Mouse (Mus musculus): ENCODE results near the gene Cox4i2. TPM values are rescaled to one million over a fixed set of nuclear protein-coding genes. Genes with fewer than 3 reads are reported as not detected.

The Cox4i2 gene
- polyA plus RNA-seq, 1 experiment: 84.7 TPM

GRCm38 (mm10) chr2:152718076-152718475, 35.9 kb upstream of the Cox4i2 start:
- no peak for TF ChIP-seq CTCF (IDR thresholded peaks at IDR 0.05; ENCODE audit: insufficient read depth, low read length)
- TF ChIP-seq POLR2A (IDR thresholded peaks at IDR 0.05; ENCODE audit: borderline replicate concordance, extremely low read depth, low read depth, low read length): no peak
- no peak for DNase-seq
- Histone ChIP-seq H3K4me3 (replicated peaks; ENCODE audit: extremely low read depth, low read depth, low read length) (no peak overlapping the region), H3K4me1 (ENCODE audit: control insufficient read depth, insufficient read depth, low read length) (peaks cover 6% of the 10 kb centered on the region; the same call in 1 of the 2 replicates)
- WGBS: 65% methylated on average over 6 of the region's 6 CpGs

GRCm38 (mm10) chr2:152723651-152724331, 30.2 kb upstream of the Cox4i2 start:
- Histone ChIP-seq H3K4me1 (ENCODE audit: control insufficient read depth, insufficient read depth, low read length) (peaks cover 13% of the 10 kb centered on the region), H3K4me3 (replicated peaks; ENCODE audit: extremely low read depth, low read depth, low read length) (peak overlapping the region; percentile 19)
- WGBS: 7% methylated on average over 37 of the region's 37 CpGs
- no peak for TF ChIP-seq CTCF (IDR thresholded peaks at IDR 0.05; ENCODE audit: insufficient read depth, low read length)
- TF ChIP-seq POLR2A (IDR thresholded peaks at IDR 0.05; ENCODE audit: borderline replicate concordance, extremely low read depth, low read depth, low read length): peak; percentile 76; the same call in 1 of the 2 replicates
- no peak for DNase-seq

- H3K4me3 ChIP-seq (replicated peaks; ENCODE audit: extremely low read depth, low read depth, low read length): peak overlapping the region; percentile 19
- H3K4me1 ChIP-seq (ENCODE audit: control insufficient read depth, insufficient read depth, low read length): peaks cover 18% of the 10 kb centered on the region
These were observed 29.6 kb upstream of the Cox4i2 start for GRCm38 (mm10) chr2:152724332-152724723.

GRCm38 (mm10) chr2:152725178-152725750, 28.7 kb upstream of the Cox4i2 start:
- TF ChIP-seq CTCF (IDR thresholded peaks at IDR 0.05; ENCODE audit: insufficient read depth, low read length): no peak
- no peak for TF ChIP-seq POLR2A (IDR thresholded peaks at IDR 0.05; ENCODE audit: borderline replicate concordance, extremely low read depth, low read depth, low read length)
- 61% methylated on average over 15 of the region's 15 CpGs for WGBS
- H3K4me1 ChIP-seq (ENCODE audit: control insufficient read depth, insufficient read depth, low read length): peaks cover 25% of the 10 kb centered on the region
- no peak overlapping the region for H3K4me3 ChIP-seq (replicated peaks; ENCODE audit: extremely low read depth, low read depth, low read length)
- no peak for DNase-seq

More at GRCm38 (mm10) chr2:152724332-152724723, 29.6 kb upstream of the Cox4i2 start:
- TF ChIP-seq POLR2A (IDR thresholded peaks at IDR 0.05; ENCODE audit: borderline replicate concordance, extremely low read depth, low read depth, low read length) (no peak), CTCF (IDR thresholded peaks at IDR 0.05; ENCODE audit: insufficient read depth, low read length) (no peak)
- no peak for DNase-seq
- 49% methylated on average over 3 of the region's 3 CpGs for WGBS

- TF ChIP-seq CTCF (IDR thresholded peaks at IDR 0.05; ENCODE audit: insufficient read depth, low read length) (no peak), POLR2A (IDR thresholded peaks at IDR 0.05; ENCODE audit: borderline replicate concordance, extremely low read depth, low read depth, low read length) (no peak)
These were observed 27.8 kb upstream of the Cox4i2 start for GRCm38 (mm10) chr2:152726213-152726612.

GRCm38 (mm10) chr2:152726751-152727335, 27.1 kb upstream of the Cox4i2 start:
- WGBS: 22% methylated on average over 6 of the region's 6 CpGs
- no peak overlapping the region for H3K4me3 ChIP-seq (replicated peaks; ENCODE audit: extremely low read depth, low read depth, low read length)
- no peak for TF ChIP-seq CTCF (IDR thresholded peaks at IDR 0.05; ENCODE audit: insufficient read depth, low read length)
- TF ChIP-seq POLR2A (IDR thresholded peaks at IDR 0.05; ENCODE audit: borderline replicate concordance, extremely low read depth, low read depth, low read length): no peak
- DNase-seq: no peak
- peaks cover 25% of the 10 kb centered on the region for H3K4me1 ChIP-seq (ENCODE audit: control insufficient read depth, insufficient read depth, low read length)

More at GRCm38 (mm10) chr2:152726213-152726612, 27.8 kb upstream of the Cox4i2 start:
- H3K4me3 ChIP-seq (replicated peaks; ENCODE audit: extremely low read depth, low read depth, low read length): no peak overlapping the region
- H3K4me1 ChIP-seq (ENCODE audit: control insufficient read depth, insufficient read depth, low read length): peaks cover 25% of the 10 kb centered on the region
- WGBS: 86% methylated on average over 6 of the region's 6 CpGs
- no peak for DNase-seq

GRCm38 (mm10) chr2:152727795-152728510, 26.0 kb upstream of the Cox4i2 start:
- peaks cover 25% of the 10 kb centered on the region for H3K4me1 ChIP-seq (ENCODE audit: control insufficient read depth, insufficient read depth, low read length)
- WGBS: 50% methylated on average over 14 of the region's 14 CpGs
- TF ChIP-seq POLR2A (IDR thresholded peaks at IDR 0.05; ENCODE audit: borderline replicate concordance, extremely low read depth, low read depth, low read length) (peak; percentile 59; the same call in 1 of the 2 replicates), CTCF (IDR thresholded peaks at IDR 0.05; ENCODE audit: insufficient read depth, low read length) (no peak)
- no peak overlapping the region for H3K4me3 ChIP-seq (replicated peaks; ENCODE audit: extremely low read depth, low read depth, low read length)
- DNase-seq: no peak

- WGBS: 65% methylated on average over 7 of the region's 7 CpGs
- Histone ChIP-seq H3K4me1 (ENCODE audit: control insufficient read depth, insufficient read depth, low read length) (peaks cover 25% of the 10 kb centered on the region), H3K4me3 (replicated peaks; ENCODE audit: extremely low read depth, low read depth, low read length) (no peak overlapping the region)
- DNase-seq: no peak
- TF ChIP-seq POLR2A (IDR thresholded peaks at IDR 0.05; ENCODE audit: borderline replicate concordance, extremely low read depth, low read depth, low read length) (no peak), CTCF (IDR thresholded peaks at IDR 0.05; ENCODE audit: insufficient read depth, low read length) (no peak)
These were observed 25.4 kb upstream of the Cox4i2 start for GRCm38 (mm10) chr2:152728594-152728993.

- Histone ChIP-seq H3K4me1 (ENCODE audit: control insufficient read depth, insufficient read depth, low read length) (peaks cover 25% of the 10 kb centered on the region), H3K4me3 (replicated peaks; ENCODE audit: extremely low read depth, low read depth, low read length) (no peak overlapping the region)
- DNase-seq: no peak
- TF ChIP-seq CTCF (IDR thresholded peaks at IDR 0.05; ENCODE audit: insufficient read depth, low read length): no peak
- no peak for TF ChIP-seq POLR2A (IDR thresholded peaks at IDR 0.05; ENCODE audit: borderline replicate concordance, extremely low read depth, low read depth, low read length)
- 25% methylated on average over 8 of the region's 8 CpGs for WGBS
These were observed 24.8 kb upstream of the Cox4i2 start for GRCm38 (mm10) chr2:152729013-152729635.
